8 mouse cellular contexts compared by ENCODE assay signal in genomic region chr17:83937576-83937975, GRCm38 (mm10).
A peak's percentile ranks its signal among the peaks of the same experiment; 100 is the strongest.
DNase-seq lines count a peak whose midpoint lies in the region; ATAC-seq and TF ChIP-seq lines count a peak whose summit lies in the region.

No protein-coding gene starts in this region.

- H3K36me3 ChIP-seq in forebrain, embryonic 10.5 days (replicated peaks) = no peaks in the 10 kb centered on the region
- no peaks in the 10 kb centered on the region for H3K36me3 ChIP-seq in forebrain, embryonic 12.5 days (replicated peaks)
- H3K36me3 ChIP-seq in stomach, embryonic 14.5 days (ENCODE audit: control insufficient read depth, insufficient read depth, low read length) = no peaks in the 10 kb centered on the region
- no peaks in the 10 kb centered on the region for H3K36me3 ChIP-seq in stomach, postnatal 0 days (ENCODE audit: control insufficient read depth, insufficient read depth, low read length)
- H3K36me3 ChIP-seq in midbrain, embryonic 16.5 days (ENCODE audit: control insufficient read depth, insufficient read depth, low read length) = no peaks in the 10 kb centered on the region

- H3K9me3 ChIP-seq in forebrain, embryonic 10.5 days = no peaks in the 10 kb centered on the region
- H3K9me3 ChIP-seq in forebrain, embryonic 12.5 days = no peaks in the 10 kb centered on the region
- no peaks in the 10 kb centered on the region for H3K9me3 ChIP-seq in stomach, embryonic 14.5 days (ENCODE audit: control insufficient read depth, low read depth, low read length)
- no peaks in the 10 kb centered on the region for H3K9me3 ChIP-seq in stomach, postnatal 0 days (ENCODE audit: control insufficient read depth, low read length)
- H3K9me3 ChIP-seq in midbrain, embryonic 16.5 days (replicated peaks; ENCODE audit: control insufficient read depth, low read length, poor library complexity, severe bottlenecking) = no peaks in the 10 kb centered on the region

- peak overlapping the region; percentile 85 for H3K27ac ChIP-seq in forebrain, embryonic 10.5 days
- no peak overlapping the region for H3K27ac ChIP-seq in forebrain, embryonic 12.5 days
- H3K27ac ChIP-seq in stomach, embryonic 14.5 days (ENCODE audit: low read length) = no peak overlapping the region
- H3K27ac ChIP-seq in stomach, postnatal 0 days (replicated peaks) = no peak overlapping the region
- no peak overlapping the region for H3K27ac ChIP-seq in midbrain, embryonic 16.5 days (ENCODE audit: low read length)

- no peak overlapping the region for H3K9ac ChIP-seq in forebrain, embryonic 12.5 days
- no peak overlapping the region for H3K9ac ChIP-seq in stomach, embryonic 14.5 days (replicated peaks; ENCODE audit: low read depth, low read length)
- H3K9ac ChIP-seq in stomach, postnatal 0 days (ENCODE audit: low read length) = no peak overlapping the region
- H3K9ac ChIP-seq in midbrain, embryonic 16.5 days (ENCODE audit: low read depth, low read length) = no peak overlapping the region

- TF ChIP-seq EP300 in stomach, postnatal 0 days (optimal IDR thresholded peaks at IDR 0.05) = no peak

- H3K27me3 ChIP-seq in forebrain, embryonic 10.5 days (ENCODE audit: poor library complexity, severe bottlenecking) = peaks cover 58% of the 10 kb centered on the region
- peaks cover 48% of the 10 kb centered on the region; the same call in 1 of the 2 replicates for H3K27me3 ChIP-seq in forebrain, embryonic 12.5 days
- H3K27me3 ChIP-seq in stomach, embryonic 14.5 days (ENCODE audit: control insufficient read depth, insufficient read depth, low read length) = no peaks in the 10 kb centered on the region
- no peaks in the 10 kb centered on the region for H3K27me3 ChIP-seq in stomach, postnatal 0 days (ENCODE audit: control insufficient read depth, insufficient read depth, low read length)
- H3K27me3 ChIP-seq in midbrain, embryonic 16.5 days (ENCODE audit: control insufficient read depth, insufficient read depth, low read depth, low read length) = no peaks in the 10 kb centered on the region

- H3K4me2 ChIP-seq in forebrain, embryonic 12.5 days = no peak overlapping the region
- H3K4me2 ChIP-seq in stomach, embryonic 14.5 days (replicated peaks; ENCODE audit: low read depth, low read length) = peak overlapping the region; percentile 12; the same call in 1 of the 2 replicates
- no peak overlapping the region for H3K4me2 ChIP-seq in stomach, postnatal 0 days (replicated peaks; ENCODE audit: low read depth)
- no peak overlapping the region for H3K4me2 ChIP-seq in midbrain, embryonic 16.5 days (ENCODE audit: low read length)

- 35% methylated on average over 10 of the region's 10 CpGs for WGBS in forebrain, embryonic 10.5 days
- WGBS in forebrain, embryonic 12.5 days = 37% methylated on average over 10 of the region's 10 CpGs
- WGBS in stomach, embryonic 14.5 days = 31% methylated on average over 10 of the region's 10 CpGs
- 41% methylated on average over 10 of the region's 10 CpGs for WGBS in stomach, postnatal 0 days
- 23% methylated on average over 10 of the region's 10 CpGs for WGBS in midbrain, embryonic 16.5 days

- ATAC-seq in forebrain, embryonic 12.5 days (ENCODE audit: low FRiP score) = no peak
- ATAC-seq in stomach, embryonic 14.5 days (ENCODE audit: insufficient number of reproducible peaks, insufficient read depth, low FRiP score, low read depth) = no peak
- ATAC-seq in stomach, postnatal 0 days (ENCODE audit: low FRiP score, low TSS enrichment) = no peak
- ATAC-seq in midbrain, embryonic 16.5 days = peak; percentile 13; the same call in 1 of the 2 replicates

- H3K4me1 ChIP-seq in forebrain, embryonic 10.5 days = peaks cover 59% of the 10 kb centered on the region
- peaks cover 27% of the 10 kb centered on the region for H3K4me1 ChIP-seq in forebrain, embryonic 12.5 days
- peaks cover 16% of the 10 kb centered on the region for H3K4me1 ChIP-seq in stomach, embryonic 14.5 days (ENCODE audit: control insufficient read depth, insufficient read depth, low read length)
- peaks cover 2% of the 10 kb centered on the region; the same call in 1 of the 2 replicates for H3K4me1 ChIP-seq in stomach, postnatal 0 days (replicated peaks; ENCODE audit: control insufficient read depth, insufficient read depth)
- H3K4me1 ChIP-seq in midbrain, embryonic 16.5 days (ENCODE audit: control insufficient read depth, insufficient read depth, low read length) = peaks cover 6% of the 10 kb centered on the region

- H3K4me3 ChIP-seq in forebrain, embryonic 10.5 days = no peak overlapping the region
- H3K4me3 ChIP-seq in forebrain, embryonic 12.5 days (replicated peaks) = no peak overlapping the region
- no peak overlapping the region for H3K4me3 ChIP-seq in stomach, embryonic 14.5 days (ENCODE audit: low read depth, low read length)
- no peak overlapping the region for H3K4me3 ChIP-seq in stomach, postnatal 0 days (ENCODE audit: low read depth, low read length)
- H3K4me3 ChIP-seq in midbrain, embryonic 16.5 days (ENCODE audit: low read depth, low read length) = no peak overlapping the region

- no peak for TF ChIP-seq CTCF in stomach, postnatal 0 days (IDR thresholded peaks at IDR 0.05; ENCODE audit: low read depth)

- DNase-seq in forebrain, embryonic 10.5 days (ENCODE audit: extremely low spot score, low spot score) = no peak
- no peak for DNase-seq in stomach, postnatal 0 days (ENCODE audit: low spot score)
- peak; percentile 60 for DNase-seq in kidney, postnatal 10 days
- no peak for DNase-seq in spleen, postnatal 10 days (ENCODE audit: low spot score in 2 of 2)
- no peak for DNase-seq in thymus, postnatal 25 days
